Mouse (Mus musculus) 3134 (cell line): ENCODE data around the gene Hoxb9.
A peak's percentile ranks its signal among the peaks of the same experiment; 100 is the strongest.

ENCODE experiments used
- DNase-seq: peaks from one replicate; pipeline ENCODE4 v3.0.0-alpha.2; 2011; ENCODE audit warnings: low spot score; ENCODE audit not compliant: insufficient read length; ENCODE audit errors: extremely low read depth

Hoxb9 gene

DNA sequence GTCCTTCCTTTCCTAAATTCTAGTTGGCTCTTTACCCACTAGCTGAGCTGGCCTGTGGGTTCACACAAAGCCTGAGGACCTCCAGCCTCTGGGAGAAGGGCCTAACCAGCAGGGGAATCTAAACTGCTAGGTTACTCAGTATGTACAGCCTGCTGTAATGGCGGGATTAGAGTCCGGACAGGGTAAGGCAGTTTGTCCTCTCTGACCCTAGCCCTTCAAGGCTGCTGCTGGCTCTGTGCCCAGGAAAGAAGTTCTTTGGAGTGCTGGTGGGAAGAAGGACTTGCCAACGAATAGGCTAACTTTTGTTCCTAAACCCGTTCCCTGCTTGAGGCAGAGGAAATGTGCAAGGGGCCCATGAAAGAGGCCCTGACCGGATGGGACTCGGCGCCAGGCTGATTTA, 5.3 kb upstream of the Hoxb9 start:
- no peak for DNase-seq

DNA sequence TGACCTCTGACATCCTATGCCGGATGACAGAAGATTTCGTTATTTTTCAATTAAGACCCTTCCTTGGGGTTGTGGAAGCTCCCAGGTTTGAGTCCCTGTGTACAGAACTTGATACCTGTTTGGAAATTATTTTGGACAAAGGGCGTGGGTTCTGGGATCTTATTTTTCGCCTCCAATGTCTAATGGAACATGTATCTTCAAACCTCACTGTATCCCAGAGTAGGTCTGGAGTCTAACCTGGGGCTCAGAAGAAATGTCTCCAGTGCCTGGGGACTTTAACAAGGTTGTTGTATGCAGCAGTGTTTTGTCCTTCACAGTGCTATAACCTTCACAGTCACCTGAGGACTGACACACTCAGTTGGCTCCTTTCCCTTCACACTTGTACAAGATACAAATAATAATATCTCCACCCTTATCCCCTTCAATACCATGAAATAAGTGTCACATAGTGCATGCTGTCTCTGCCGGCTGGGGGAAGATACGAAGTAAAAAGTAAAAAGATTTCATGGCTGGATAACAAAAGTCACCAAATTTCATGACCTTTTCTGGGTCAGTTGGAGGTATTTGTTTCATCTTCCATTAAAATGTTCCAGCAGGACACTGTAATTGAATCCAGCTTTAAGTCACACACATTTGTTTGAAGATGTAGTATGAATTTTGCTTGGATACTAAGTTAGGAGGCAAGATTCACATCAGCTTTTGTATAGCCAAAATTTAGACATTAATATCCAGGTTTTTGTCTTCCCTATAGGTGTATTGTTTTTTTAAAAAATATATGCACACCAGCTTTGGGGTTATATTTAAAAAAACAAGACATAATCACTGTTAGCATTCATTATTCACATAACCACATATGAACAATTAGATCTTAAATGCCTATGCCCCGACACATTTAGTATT, 4.0 kb upstream of the Hoxb9 start:
- no peak for DNase-seq

DNA sequence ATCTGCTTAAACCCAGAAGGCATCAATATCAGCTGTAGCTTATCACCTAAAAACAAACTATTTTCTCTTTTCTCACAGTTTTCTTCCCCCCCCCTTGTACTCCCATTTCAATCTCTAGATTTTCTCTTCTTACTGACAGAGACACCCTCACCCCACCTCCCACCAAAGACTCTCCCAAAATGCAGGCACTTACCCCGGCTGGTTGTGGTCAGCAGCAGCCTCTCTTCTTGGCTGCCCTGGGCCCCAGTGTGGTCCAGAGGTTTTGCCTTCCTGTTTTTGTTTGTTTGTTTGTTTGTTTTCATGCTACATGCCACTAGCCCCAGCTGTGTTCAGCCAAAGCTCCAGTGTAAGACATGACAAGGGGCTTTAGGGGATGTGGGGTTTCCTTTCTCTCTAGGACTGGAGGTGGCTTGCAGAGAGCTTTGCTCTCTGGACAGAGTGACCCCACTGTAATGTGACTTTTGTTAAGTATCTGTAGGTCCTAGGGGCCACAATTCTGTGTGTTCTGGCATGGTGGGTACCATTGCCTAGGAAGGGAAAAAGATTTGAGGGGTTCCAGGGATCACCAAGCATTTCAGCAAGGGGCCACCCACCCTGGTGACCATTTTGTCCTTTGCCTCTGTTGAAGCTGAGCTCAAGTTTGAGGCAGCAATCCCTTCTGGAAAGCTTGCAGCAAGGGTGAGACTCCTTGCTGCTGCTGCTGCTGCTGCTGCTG, 3.1 kb upstream of the Hoxb9 start:
- no peak for DNase-seq

DNA sequence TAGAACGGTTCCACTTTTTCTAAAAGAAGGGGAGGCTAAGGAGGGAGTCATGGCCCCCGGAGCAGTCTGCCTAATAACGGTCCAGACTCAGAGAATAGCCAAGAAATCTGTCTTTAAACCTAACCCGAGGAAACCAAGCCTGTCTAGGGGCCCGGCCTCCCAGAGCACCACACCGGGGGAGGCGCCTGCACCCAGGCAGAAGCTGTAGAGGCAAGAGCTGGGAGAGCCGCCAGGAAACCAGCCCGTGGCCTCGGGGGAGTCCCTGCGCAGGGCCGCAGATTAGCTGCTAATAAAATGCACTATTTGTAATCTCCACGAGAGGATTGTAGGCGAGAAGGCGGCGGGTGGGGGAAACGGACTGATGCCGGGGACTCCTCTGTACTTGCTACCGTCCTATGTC, 1.4 kb upstream of the Hoxb9 start:
- DNase-seq: peak; percentile 83

DNA sequence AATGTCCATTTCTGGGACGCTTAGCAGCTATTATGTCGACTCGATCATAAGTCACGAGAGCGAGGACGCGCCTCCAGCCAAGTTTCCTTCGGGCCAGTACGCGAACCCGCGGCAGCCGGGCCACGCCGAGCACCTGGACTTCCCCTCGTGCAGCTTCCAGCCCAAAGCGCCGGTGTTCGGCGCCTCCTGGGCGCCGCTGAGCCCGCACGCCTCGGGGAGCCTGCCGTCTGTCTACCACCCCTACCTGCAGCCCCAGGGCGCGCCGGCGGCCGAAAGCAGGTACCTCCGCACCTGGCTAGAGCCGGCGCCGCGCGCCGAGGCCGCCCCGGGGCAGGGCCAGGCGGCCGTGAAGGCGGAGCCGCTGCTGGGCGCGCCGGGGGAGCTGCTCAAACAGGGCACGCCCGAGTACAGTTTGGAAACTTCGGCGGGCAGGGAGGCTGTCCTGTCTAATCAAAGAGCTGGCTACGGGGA, 319 bp downstream of the Hoxb9 start:
- peak; percentile 81 for DNase-seq

DNA sequence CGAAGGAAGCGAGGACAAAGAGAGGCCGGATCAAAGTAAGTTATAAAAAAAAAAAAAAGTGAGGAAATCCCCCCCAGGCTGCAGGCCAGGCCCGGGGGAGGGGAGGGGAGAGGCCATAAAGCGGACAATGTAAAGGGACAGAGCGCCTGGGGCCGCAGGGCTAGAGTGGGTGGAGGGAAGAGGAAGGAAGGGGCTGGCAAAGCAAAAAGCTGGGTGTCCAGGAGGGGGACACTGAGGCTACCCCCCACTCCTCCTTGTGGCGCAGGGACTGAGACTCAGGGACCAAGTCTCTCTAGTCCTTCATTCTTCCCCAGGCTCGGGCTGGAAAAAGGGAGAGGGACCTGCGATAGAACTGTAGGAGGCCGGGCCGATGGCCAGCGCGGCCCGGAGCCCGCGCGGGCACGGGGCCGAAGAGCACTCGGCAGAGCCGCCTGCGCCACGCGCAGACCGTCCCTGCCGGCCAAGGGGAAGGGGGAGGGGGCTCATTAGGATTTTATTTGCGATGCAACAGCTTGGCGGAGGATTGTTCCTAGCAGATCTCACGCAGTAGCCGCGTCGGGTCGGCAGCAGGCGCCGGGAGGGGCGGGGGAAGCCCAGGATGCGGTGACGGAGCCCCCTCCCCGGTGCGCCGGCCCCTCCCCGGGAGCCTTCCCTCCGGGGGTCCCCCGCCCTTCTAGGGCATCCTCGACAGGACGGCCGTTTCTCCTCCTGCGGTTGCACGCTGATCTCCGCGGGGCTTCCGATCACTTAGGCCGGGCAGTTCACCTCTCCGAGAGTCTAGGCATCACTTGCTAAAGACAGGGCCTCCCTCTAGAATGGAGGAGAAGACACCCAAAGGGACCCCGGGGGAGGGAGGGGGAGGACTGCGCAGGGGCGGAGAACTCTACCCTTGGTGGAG, 1.0 kb downstream of the Hoxb9 start:
- peak; percentile 79 for DNase-seq

DNA sequence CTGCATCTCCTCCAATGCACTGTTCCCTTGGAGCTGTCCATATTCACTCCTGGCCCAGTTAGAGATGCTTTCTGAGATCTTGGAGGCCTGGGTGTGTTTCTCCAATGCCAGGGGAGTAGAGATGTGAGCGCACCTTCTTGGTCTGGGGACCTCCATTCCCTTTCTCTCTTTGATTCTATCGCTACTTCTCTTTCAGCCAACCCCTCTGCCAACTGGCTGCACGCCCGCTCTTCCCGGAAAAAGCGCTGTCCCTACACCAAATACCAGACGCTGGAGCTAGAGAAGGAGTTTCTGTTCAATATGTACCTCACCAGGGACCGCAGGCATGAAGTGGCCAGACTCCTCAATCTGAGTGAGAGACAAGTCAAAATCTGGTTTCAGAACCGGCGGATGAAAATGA, 3.2 kb downstream of the Hoxb9 start:
- no peak for DNase-seq

DNA sequence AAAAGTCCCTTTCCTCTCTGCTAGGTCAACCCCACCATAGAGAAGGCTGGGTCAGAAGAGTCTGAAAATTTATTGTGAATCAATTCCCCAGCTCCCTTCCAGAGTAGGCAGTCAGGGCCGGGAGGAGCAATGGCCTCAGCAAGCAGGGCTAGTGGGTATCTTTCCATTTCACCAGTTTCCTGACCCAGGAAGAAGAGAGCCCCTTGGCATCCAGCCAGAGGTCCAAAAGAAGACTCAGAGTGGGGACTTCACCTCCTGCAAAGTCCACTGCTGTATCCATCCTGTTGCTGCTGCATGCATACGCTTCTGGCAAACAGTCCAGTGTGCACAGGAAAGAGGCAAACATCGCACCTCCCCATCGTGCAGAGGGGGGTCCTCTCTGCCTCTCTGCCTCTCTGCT, 4.6 kb downstream of the Hoxb9 start:
- no peak for DNase-seq

DNA sequence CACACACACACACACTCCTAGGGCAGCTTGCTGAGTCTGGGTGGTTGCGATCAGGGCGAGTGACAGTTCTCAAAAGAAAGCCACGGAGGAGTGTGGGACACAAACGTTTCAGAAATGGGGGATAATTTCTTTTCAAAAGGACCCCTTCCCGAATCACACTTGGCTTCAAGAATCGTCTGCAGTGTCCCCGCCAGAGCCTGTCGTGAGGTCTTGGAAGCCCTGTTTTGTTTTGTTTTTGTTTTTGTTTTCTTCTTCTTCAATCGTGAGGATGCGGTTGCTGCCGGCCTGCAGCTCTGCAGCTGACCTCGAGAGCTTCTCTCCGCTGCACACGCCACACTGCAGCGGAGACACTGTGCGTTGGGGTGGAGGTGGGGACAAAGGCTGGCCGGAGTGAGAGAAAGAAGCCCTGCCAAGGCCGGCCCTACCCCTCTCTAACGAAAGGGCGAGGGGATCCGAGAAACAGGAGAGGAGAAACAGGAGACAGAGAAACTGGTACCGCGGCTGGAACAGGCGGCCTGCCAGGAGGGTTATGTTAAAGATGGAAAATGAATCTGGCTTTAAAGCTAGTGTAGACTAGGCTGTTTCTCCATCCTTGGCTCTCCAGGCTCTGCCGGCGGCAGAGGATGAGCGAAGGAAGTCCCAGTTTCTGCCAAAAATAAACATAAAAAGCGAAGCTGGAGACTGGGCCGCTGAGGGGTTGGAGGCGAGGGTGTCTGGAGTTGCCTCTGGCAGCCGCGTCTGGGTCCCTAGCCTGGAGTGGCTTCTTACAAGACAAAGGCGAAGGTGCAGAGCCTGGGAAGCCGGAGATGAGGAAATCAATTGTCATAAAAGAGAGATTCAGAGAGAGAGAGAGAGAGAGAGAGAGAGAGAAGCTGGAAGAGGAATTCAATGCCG, 6.1 kb downstream of the Hoxb9 start:
- peak; percentile 51 for DNase-seq

DNA sequence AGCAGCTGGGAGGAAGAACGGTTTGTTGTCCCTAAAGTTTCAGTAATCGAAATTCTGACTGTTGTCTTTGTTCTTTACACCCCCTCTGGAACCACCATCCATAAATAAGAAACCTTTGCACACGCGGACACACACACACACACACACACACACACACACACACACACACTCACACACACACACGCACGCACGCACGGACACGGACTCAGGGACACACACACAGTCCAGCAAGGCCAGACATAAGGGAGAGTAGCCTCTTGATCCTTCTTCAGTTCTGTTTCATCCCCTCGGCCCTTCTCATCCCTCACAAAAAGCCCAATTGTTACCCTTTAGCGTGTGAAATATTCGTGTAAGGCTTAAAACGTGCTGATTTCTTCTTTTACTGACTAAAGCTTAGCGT, 7.1 kb downstream of the Hoxb9 start:
- DNase-seq: no peak

DNA sequence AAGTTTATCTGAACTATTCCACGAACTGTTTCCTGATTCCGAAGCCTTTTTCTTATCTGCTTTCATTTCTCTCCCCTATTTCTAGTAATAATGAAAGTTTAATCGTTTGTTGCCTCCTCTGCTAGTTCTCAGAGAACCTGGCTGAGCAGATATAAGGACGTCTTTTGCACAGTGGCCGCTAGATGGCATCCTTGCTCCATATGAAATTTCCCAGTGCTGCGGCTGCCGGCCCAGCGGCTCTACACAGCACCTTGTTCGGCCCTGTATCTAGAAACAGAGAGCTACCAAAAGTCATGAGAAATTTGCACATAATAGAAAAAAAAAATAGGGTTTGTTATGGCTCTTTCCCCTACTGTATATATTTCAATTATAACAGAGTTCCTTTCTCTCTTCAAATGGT, 7.5 kb downstream of the Hoxb9 start:
- DNase-seq: peak; percentile 58

DNA sequence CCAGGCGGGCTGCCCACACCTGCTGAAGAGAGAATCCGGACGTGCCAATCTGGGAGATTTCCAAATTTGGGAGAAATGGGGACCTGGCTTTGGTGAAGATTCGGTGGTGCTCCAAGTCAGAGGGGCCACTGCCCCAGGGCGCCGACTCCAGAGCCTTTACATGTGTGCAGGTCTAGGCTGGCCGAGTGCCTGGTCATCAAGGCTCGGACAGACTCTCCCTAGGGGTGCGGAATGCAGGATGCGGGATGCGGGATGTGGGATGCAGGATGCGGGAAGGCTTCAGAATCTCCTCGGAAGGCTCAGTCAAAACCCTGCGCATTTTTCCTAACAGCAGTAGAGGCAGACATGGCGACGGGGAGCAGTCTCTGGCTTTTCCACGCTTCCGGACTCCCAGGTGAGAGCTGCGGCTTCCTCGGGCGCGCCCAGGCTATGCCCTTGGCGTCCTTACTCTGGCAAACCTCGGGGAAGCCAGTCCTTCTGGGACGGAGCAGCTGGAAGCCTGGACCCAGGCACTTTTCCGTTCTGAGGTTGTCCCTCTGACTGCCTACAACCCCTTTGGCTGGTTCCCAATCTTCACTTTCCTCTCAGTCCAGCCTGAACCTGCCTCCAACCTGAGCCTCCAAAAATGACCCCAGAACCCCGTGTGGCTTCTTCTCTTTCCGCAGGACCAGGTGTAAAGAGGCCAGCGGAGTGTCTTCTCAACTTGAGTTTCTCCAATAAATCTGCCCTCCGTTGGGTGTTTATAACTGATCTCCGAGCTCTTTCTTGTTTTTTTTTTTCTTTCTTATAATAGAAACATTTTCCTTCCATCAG, 8.4 kb downstream of the Hoxb9 start:
- DNase-seq: no peak

DNA sequence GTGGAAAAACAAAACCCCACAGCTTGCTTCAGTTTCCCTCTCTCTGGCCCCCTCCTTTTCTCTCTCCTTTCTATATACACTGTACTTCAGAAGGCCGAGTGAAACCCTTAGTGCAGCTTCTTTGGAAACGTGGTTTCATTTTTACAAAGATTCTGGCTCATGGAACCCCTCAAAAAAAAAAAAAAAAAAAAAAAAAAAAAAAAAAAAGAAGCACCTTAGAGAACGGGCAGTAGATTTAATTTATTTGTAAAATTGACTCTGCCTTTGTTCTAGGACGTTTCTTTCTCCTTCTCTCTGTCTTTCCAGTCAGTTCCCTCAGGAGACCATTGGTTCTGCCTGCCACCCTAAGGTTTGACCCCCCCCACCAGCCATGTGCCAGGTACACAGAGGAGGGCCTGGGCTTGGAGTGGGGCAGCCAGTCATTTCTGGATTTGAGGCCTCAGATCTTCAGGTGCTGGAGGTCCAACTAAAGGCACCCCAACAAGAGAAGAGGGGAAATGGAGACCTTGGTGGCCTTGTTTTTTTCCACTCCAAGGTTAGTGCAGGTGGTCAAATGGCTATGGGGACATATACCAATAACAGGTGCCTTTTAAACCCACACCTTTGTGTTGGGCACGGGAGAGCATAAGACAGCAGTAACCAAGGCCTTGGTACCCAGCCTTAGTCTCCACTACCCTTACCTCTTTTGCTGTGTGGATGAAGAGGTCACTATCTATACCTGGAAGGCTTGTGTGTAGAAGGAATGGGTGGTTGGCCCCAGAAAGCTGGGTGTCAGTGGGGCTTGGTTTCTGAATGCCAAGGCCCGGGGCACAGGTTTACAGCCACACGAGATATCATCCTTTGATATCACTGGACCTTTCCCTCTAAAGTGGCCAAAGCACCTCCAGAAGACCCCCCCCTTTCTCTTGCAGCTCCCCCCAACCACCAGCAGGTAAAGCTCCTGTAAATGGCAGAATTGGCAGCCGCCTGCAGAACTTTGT, 9.4 kb downstream of the Hoxb9 start:
- no peak for DNase-seq

DNA sequence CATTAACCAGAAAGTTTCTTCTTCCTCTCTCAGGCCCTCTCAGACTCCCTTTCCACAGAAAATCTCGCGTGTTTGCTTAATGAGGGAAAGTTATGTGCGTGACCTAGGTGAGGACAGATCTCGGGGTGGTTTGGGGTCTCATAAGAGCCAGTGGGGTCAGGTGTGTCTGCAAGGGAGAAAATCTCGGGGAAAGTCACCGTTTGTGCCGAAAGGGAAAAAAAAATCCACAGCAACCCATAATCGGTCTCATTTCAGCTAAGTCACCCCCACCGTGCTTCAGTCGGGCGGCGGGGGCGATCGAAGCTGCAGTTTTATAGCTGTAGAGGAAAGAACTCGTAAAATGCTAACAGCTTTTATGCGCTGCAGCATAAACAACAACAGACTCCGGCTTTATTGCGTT, 10.1 kb downstream of the Hoxb9 start:
- no peak for DNase-seq

DNA sequence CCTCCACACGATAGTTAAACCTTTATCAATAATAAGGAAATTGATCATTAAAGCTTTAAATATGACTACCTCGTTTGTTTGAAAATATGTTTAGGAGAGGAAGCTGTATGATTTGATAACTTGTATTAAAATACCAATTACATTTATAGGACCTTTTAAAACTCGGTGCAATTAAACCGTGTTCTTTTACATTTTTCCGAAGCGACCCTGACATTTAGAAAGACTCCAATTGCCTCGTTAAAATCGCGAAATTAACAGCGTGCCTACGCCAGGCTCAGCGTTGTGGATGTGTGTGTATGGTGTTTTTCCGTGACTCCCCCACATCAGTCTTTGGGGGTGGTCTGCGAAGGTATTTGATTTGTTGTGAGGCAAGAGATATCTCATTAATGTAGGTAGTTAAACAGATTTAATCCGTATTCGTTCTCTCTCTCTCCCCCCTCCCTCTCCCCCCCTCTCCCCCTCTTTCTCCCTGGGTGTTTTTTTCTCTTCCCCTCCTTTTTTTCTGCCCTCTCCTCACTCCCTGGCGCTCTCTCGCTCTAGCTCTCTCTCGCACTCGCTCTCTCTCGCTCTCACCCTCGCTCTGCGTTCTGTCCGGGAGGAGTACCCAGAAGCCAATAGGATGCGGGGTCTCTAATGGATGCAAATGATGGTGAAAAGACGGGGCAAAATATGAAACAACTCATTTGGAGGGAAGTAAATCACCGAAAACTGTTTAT, 10.8 kb downstream of the Hoxb9 start, which contains the start of gene Hoxb8:
Hoxb8 (plus strand) TSS at position 51 of the 716 bp plus-strand sequence.
- no peak for DNase-seq

DNA sequence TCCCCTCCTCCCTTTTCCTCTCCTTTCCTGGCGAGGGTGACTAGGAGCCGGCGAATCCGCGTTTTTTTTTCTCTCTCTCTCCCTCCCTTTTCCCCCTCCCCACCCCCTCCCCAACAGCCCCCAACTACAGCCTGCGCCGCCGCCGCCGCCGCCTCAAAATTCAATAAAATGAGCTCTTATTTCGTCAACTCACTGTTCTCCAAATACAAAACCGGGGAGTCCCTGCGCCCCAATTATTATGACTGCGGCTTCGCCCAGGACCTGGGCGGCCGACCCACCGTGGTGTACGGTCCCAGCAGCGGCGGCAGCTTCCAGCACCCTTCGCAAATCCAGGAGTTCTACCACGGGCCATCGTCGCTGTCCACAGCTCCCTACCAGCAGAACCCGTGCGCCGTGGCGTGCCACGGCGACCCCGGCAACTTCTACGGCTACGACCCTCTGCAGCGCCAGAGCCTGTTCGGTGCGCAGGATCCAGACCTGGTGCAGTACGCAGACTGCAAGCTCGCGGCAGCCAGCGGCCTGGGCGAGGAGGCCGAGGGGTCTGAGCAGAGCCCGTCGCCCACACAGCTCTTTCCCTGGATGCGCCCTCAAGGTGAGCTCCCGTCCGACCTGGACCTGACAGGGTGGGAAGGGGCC, 11.7 kb downstream of the Hoxb9 start:
- no peak for DNase-seq
